In genomic region chr2:157077641-157078058, GRCm38 (mm10) we compare ENCODE assay signal across 8 mouse cellular contexts. TPM values are rescaled to one million over a fixed set of nuclear protein-coding genes. Genes with fewer than 3 reads are reported as not detected.
DNase-seq lines count a peak whose midpoint lies in the region; ATAC-seq lines count a peak whose summit lies in the region.

No protein-coding gene starts in this region.

- H3K9me3 ChIP-seq in hindbrain, embryonic 14.5 days (ENCODE audit: control insufficient read depth, low read length) = no peaks in the 10 kb centered on the region

- DNase-seq in adrenal gland, adult 18-20 months (ENCODE audit: low spot score in 2 of 2) = peak; percentile 77 to 85
- peak; percentile 78 to 87 for DNase-seq in cerebellum, postnatal 14 days
- peak; percentile 74 to 81 for DNase-seq in gastrocnemius, adult 8-10 months (ENCODE audit: low spot score in 2 of 2)
- peak; percentile 59 for DNase-seq in hindbrain, embryonic 14.5 days (ENCODE audit: low spot score)
- peak; percentile 47 to 64 for DNase-seq in left cerebral cortex, adult 18-20 months (ENCODE audit: low spot score in 2 of 2)
- peak; percentile 91 for DNase-seq in lung, postnatal 14 days
- peak; percentile 68 for DNase-seq in ovary, postnatal 10 days (ENCODE audit: low spot score)
- no peak for DNase-seq in thymus, postnatal 0 days (ENCODE audit: low spot score)

- peak overlapping the region; percentile 99 for H3K9ac ChIP-seq in hindbrain, embryonic 14.5 days

- peak overlapping the region; percentile 93 for H3K4me2 ChIP-seq in hindbrain, embryonic 14.5 days (replicated peaks)

- peak overlapping the region; percentile 98 for H3K27ac ChIP-seq in hindbrain, embryonic 14.5 days

- WGBS in hindbrain, embryonic 14.5 days = under 1% methylated on average over 15 of the region's 15 CpGs

- ATAC-seq in hindbrain, embryonic 14.5 days (ENCODE audit: low FRiP score) = peak; percentile 4; the same call in 1 of the 2 replicates

- H3K4me1 ChIP-seq in hindbrain, embryonic 14.5 days (replicated peaks; ENCODE audit: control insufficient read depth, insufficient read depth, low read length) = peaks cover 48% of the 10 kb centered on the region

- peaks cover 19% of the 10 kb centered on the region for H3K36me3 ChIP-seq in hindbrain, embryonic 14.5 days (replicated peaks; ENCODE audit: control insufficient read depth, insufficient read depth)

- H3K4me3 ChIP-seq in hindbrain, embryonic 14.5 days (replicated peaks; ENCODE audit: low read length) = peak overlapping the region; percentile 96

- H3K27me3 ChIP-seq in hindbrain, embryonic 14.5 days (ENCODE audit: control insufficient read depth, insufficient read depth, low read length) = no peaks in the 10 kb centered on the region

RNA-seq across cellular contexts. Expression of gene Soga1, which starts 1.4 kb away (rescaled TPM):
- 10 to 100 TPM; 31.4 to 36.2 TPM for total RNA-seq in adrenal gland, adult 18-20 months (2021)
- total RNA-seq in gastrocnemius, adult 8-10 months (2022) = 1 to 10 TPM; 1.7 to 3.5 (median 2.3) TPM
- 9.5 and 9.7 TPM in 2 replicates for polyA plus RNA-seq in hindbrain, embryonic 14.5 days (2014; fragmentation: Nextera tagmentation; extraction: Ambion mirVana)
- 10 to 100 TPM; 17.1 to 17.7 TPM for total RNA-seq in left cerebral cortex, adult 18-20 months (2021)
- 0.57 TPM in 2 replicates for polyA plus RNA-seq in thymus, postnatal 0 days (2015; fragmentation: Nextera tagmentation; extraction: Ambion mirVana)

RNA-seq across cellular contexts. Expression of gene Tldc2, which starts 9.2 kb away (rescaled TPM):
- total RNA-seq in adrenal gland, adult 18-20 months (2021) = not detected
- total RNA-seq in gastrocnemius, adult 8-10 months (2022) = not detected
- not detected in 2 replicates for polyA plus RNA-seq in hindbrain, embryonic 14.5 days (2014; fragmentation: Nextera tagmentation; extraction: Ambion mirVana)
- not detected for total RNA-seq in left cerebral cortex, adult 18-20 months (2021)
- polyA plus RNA-seq in thymus, postnatal 0 days (2015; fragmentation: Nextera tagmentation; extraction: Ambion mirVana) = not detected in 2 replicates

RNA-seq across cellular contexts. Expression of gene Samhd1, which starts 57.4 kb away (rescaled TPM):
- 10 to 100 TPM; 19.1 to 32.1 TPM for total RNA-seq in adrenal gland, adult 18-20 months (2021)
- 10 to 100 TPM; 12.6 to 17.7 (median 13.2) TPM for total RNA-seq in gastrocnemius, adult 8-10 months (2022)
- 12.2 and 12.4 TPM in 2 replicates for polyA plus RNA-seq in hindbrain, embryonic 14.5 days (2014; fragmentation: Nextera tagmentation; extraction: Ambion mirVana)
- 10 to 100 TPM; 12.7 to 13.9 TPM for total RNA-seq in left cerebral cortex, adult 18-20 months (2021)
- 23.5 and 25.5 TPM in 2 replicates for polyA plus RNA-seq in thymus, postnatal 0 days (2015; fragmentation: Nextera tagmentation; extraction: Ambion mirVana)

Comparison
In these comparisons a context has a peak if more than half of its experiments do, and no peak if none do; other contexts are left out.
1. RNA of gene Soga1, which starts 1.4 kb away (total RNA-seq): 31.4 to 36.2 TPM in adrenal gland, adult 18-20 months and 17.1 to 17.7 TPM in left cerebral cortex, adult 18-20 months; 1.7 to 3.5 TPM in gastrocnemius, adult 8-10 months; every median in the first group is over 4 times any median in the second.